Mouse (Mus musculus): ENCODE data around the gene Armt1. TPM values are rescaled to one million over a fixed set of nuclear protein-coding genes. Genes with fewer than 3 reads are reported as not detected.
A peak's percentile ranks its signal among the peaks of the same experiment; 100 is the strongest.
"Not testable (repeated sequence)": the region's sequence is repeated elsewhere in the genome, so short reads cannot be mapped to it uniquely, and the experiment has no call there.

Armt1 gene
- total RNA-seq, 2 experiments from 2014 or later: 5.6 to 11.3 TPM

DNA sequence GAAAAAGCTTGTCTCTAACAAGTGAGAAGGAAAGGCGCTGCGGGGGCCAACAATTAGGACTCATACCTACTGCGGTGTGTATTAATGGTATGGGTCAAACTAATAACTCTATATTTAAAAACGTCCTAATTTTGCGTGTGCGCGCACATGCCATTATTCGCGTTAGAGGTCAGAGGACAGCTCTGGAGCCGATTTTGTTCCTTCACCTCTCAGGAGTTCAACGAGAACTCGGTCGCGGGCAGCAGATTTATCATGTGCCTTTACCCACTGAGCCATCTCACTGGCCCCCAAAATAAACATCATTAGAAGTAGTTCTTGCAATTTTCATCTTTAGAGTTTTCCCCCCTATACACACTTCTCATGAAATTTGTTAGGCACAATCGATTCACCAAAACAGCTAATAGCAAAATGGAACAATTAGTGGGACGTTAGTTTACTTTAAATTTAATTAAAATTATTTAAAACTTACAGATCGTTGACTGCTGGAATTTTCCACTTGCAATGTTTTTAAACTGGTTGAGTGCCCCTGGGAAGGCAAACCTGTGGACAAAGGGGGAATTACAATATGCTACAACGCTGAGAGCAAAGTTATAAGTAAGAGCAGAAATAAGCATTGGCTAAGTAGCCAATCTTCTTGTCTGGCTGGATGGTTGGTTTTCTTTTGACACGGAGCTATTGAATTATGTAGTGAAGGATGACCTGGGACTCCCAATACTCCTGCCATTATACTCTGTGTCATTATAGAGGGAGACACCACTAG is 909 bp downstream of the Armt1 start:
- ATAC-seq (replicated peaks; ENCODE audit: low FRiP score, poor library complexity, severe bottlenecking): peak; percentile 11; the same call in 1 of the 2 replicates

GRCm38 (mm10) chr10:4433871-4434270 is 1.6 kb downstream of the Armt1 start:
- ATAC-seq (replicated peaks; ENCODE audit: low FRiP score, poor library complexity, severe bottlenecking): not testable (repeated sequence)

DNA sequence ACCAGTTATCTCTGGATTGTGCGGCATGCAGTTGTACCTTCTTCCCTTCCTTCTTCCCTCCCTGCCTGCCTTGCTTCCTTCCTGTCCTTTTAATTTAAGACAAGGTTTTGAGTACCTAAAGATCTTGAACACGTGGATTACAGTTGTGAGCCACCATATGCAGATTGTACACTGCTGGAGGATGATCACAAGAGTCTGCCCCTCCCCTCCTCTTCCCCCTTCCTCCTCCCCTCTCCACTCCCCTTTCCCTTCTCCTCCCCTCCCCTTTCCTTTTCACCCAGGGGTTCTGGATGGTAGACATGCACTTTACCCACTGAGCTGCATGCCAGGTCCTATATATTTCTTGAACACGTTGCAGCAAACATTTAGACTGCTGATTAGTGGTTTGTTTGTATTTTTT is 3.1 kb downstream of the Armt1 start:
- ATAC-seq (replicated peaks; ENCODE audit: low FRiP score, poor library complexity, severe bottlenecking): no peak

DNA sequence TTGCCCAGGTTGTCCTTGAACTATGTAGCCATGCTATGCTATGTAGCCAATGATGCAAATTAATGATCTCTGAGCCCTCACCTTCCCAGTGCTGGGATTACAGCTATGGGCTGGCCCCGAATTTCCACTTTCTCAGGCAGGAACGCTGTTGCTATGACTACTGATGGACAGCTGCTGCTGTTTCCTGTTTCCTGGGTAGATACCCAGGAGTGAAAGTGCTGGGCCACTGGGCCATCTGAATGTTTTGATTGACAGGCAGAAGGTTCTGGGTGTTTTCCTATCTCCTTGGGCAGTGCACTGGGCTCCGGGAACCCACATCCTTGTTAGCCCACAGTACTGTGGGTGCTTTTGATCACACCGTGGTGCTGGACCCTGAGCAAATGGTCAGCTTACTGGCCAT is 24.1 kb downstream of the Armt1 start:
- ATAC-seq (replicated peaks; ENCODE audit: low FRiP score, poor library complexity, severe bottlenecking): no peak

DNA sequence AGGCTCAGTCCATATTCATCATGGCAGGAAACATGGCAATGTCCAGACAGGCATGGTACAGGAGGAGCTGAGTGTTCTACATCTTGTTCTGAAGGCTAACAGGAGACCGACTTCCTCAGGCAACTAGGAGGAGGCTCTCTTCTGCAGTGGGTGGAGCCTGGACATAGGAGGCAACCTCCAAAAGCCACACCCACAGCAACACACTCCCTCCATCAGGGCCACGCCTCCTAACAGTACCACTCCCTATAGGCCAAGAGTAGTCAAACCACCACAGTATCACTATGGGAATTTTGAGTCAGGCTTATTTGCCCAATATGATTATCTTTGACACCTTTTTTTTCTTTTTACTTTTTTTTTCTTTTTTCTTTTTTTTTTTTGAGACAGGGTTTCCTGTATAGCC is 27.9 kb downstream of the Armt1 start:
- peak; percentile 81 for ATAC-seq (replicated peaks; ENCODE audit: low FRiP score, poor library complexity, severe bottlenecking)

GRCm38 (mm10) chr10:4465799-4466198 is 33.5 kb downstream of the Armt1 start:
- ATAC-seq (replicated peaks; ENCODE audit: low FRiP score, poor library complexity, severe bottlenecking): no peak

- ATAC-seq (replicated peaks; ENCODE audit: low FRiP score, poor library complexity, severe bottlenecking): no peak
Observed at GRCm38 (mm10) chr10:4469406-4469805, 37.1 kb downstream of the Armt1 start.

- no peak for ATAC-seq (replicated peaks; ENCODE audit: low FRiP score, poor library complexity, severe bottlenecking)
Observed at GRCm38 (mm10) chr10:4473591-4473993, 41.3 kb downstream of the Armt1 start.

- ATAC-seq (replicated peaks; ENCODE audit: low FRiP score, poor library complexity, severe bottlenecking): no peak
Observed at GRCm38 (mm10) chr10:4475431-4475830, 43.2 kb downstream of the Armt1 start.

- ATAC-seq (replicated peaks; ENCODE audit: low FRiP score, poor library complexity, severe bottlenecking): no peak
Observed at GRCm38 (mm10) chr10:4476604-4477003, 44.3 kb downstream of the Armt1 start.

DNA sequence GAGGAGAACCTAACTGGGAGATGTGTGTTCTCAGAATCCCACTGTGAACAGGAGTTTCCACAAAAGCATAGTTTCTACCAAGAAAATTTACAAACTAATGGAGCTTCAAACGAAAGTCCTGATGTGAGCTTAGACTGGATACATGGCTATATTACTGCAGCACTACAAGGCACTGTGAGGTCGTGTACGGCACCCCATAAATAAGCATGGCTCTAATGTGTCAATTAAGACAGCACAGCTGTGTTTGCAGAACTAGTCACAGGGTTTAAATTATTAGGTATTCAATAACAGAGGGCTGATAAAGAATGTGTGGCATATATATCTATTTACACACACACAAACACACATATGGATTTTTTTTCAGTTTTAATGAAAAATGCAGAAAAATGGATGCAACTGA is 48.7 kb downstream of the Armt1 start:
- ATAC-seq (replicated peaks; ENCODE audit: low FRiP score, poor library complexity, severe bottlenecking): no peak

GRCm38 (mm10) chr10:4481695-4482094 is 49.4 kb downstream of the Armt1 start:
- ATAC-seq (replicated peaks; ENCODE audit: low FRiP score, poor library complexity, severe bottlenecking): no peak

DNA sequence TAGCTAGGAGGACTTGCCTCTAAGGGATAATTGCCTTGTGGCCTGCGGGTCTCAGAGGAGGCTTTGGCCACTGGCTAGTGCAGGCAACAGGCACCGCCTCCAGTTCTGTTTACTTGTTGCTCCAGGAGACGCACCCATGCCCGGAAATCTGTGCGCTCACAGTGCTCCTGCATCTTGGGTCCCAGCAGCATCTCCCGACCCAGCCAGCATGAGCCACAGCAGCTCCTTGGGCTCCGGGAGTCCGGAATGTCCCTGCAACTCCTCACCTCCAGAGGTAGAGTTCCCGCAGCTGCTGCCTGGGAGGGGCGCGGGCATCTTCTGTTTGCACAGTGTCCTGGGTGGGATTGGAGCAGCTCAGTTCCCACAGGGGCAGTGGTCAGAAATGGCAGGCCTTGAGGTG is 50.1 kb downstream of the Armt1 start, which contains the start of gene Ccdc170:
Ccdc170 (plus strand) TSS at position 148 of the 400 bp plus-strand sequence.
- ATAC-seq (replicated peaks; ENCODE audit: low FRiP score, poor library complexity, severe bottlenecking): no peak

- no peak for ATAC-seq (replicated peaks; ENCODE audit: low FRiP score, poor library complexity, severe bottlenecking)
Observed at GRCm38 (mm10) chr10:4483848-4484247, 51.6 kb downstream of the Armt1 start.

GRCm38 (mm10) chr10:4484986-4485385 is 52.7 kb downstream of the Armt1 start:
- no peak for ATAC-seq (replicated peaks; ENCODE audit: low FRiP score, poor library complexity, severe bottlenecking)

DNA sequence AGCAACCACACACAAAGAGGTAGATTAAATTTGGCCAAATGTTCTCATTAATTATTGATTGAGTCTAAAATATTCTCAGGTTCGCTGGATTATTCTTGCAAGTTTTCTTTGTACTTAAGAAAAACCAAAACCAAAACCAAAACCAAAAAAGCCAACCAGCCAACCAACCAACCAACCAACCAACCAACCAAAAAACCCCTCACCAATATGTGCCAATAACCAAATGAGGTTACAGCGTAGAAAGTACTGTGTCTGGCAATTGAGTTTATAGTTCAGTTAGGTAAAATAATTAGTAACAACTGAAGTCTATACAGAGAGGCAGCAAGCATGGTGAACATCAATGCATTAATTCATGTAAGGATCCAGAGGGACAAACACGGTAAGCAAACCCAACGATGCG is 57.6 kb downstream of the Armt1 start:
- no peak for ATAC-seq (replicated peaks; ENCODE audit: low FRiP score, poor library complexity, severe bottlenecking)

DNA sequence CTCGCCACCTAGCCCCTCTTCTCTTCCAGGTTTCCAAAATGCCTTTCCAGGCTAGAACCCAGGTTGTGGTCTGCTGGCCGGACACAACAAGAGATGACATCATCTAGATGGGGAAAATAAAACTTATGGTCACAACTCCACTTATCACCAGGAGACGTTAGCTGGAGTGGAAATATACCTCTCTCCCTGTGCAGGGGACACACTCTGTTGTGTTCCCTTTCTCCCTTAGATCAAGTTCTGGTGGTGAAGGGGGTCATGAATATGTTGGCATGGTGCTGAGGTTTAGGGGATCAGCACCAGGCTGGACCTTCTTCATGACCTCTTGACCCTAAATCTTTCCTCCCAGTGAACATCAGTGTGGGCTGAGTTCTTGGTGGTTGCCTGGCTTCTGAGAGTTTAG is 59.0 kb downstream of the Armt1 start:
- ATAC-seq (replicated peaks; ENCODE audit: low FRiP score, poor library complexity, severe bottlenecking): no peak

DNA sequence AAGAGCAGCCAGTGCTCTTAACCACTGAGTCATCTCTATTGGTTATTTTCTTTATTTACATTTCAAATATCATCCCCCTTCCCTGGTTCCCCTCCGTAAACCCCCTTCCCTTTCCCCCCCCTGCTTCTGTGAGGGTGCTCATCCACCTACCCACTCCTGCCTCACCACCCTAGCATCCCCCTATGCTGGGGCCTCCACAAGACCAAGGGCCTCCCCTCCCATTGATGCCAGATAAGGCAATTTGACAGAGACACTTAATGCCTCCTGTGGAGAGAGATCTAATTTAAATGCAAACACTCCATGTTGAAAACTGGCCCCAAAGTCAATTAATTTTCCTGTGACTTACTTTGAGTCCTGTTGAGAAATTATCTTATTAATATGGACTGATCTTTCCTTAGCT is 59.8 kb downstream of the Armt1 start:
- no peak for ATAC-seq (replicated peaks; ENCODE audit: low FRiP score, poor library complexity, severe bottlenecking)

DNA sequence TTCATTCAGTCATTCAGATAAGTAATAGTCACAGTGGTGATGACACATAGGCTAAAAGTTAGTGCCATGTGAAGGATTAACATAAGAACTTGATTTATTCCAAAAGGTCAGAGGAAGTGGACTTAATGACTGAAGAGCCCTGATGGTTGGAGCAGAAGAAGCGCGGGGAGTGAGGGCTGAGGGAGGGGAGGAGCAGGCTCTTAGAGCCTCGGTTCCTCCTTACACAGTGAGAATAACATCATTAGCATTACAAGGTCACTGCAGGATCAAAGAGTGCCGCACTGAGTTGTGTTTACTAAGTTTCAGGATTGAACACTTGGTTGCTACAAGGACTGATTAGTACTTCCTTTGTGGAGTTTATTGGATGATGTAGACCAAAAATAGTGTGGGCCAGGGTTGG is 60.6 kb downstream of the Armt1 start:
- no peak for ATAC-seq (replicated peaks; ENCODE audit: low FRiP score, poor library complexity, severe bottlenecking)

DNA sequence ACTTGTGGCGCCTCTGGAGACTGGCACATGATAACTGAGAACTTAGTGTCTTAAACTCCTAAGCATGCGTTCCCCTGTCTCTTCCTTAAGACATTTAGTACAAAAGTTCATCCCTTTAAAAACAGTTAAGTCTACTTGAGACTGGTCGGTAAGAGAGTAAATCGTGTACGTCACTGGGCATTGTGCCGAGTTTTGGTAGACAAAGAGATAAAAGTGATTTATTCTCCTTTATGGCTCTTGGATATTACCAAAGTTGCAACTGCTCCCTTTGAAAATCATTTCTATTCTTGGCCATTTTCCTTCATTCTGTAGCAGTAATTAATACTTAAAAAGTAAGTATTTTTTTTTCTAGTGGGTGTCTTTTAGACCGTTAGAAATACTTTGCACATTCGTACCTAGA is 71.0 kb downstream of the Armt1 start:
- no peak for ATAC-seq (replicated peaks; ENCODE audit: low FRiP score, poor library complexity, severe bottlenecking)

All from erythroblast, adult 5-6 weeks (primary cell).